Mouse (Mus musculus) myocyte (in vitro differentiated cells): ENCODE results near the gene Zfp982. TPM values are rescaled to one million over a fixed set of nuclear protein-coding genes. Genes with fewer than 3 reads are reported as not detected.
"Not testable (repeated sequence)": the region's sequence is repeated elsewhere in the genome, so short reads cannot be mapped to it uniquely, and the experiment has no call there.

Experiments used
- H3K27me3 ChIP-seq: one replicate; pipeline ENCODE4 v1.6.1; 2011; ENCODE audit not compliant: control insufficient read depth, insufficient read depth, insufficient read length
- H3K36me3 ChIP-seq: one replicate; pipeline ENCODE4 v1.6.1; 2011; ENCODE audit not compliant: control insufficient read depth, insufficient read depth
- H3K4me2 ChIP-seq: one replicate; pipeline ENCODE4 v1.6.1; 2011; ENCODE audit warnings: low read depth, control low read depth
- H3K4me3 ChIP-seq: one replicate; pipeline ENCODE4 v1.5.1; 2011; ENCODE audit warnings: mild to moderate bottlenecking, control low read depth, moderate library complexity
- H3K79me2 ChIP-seq: one replicate; pipeline ENCODE4 v1.6.1; 2011; ENCODE audit not compliant: control insufficient read depth, insufficient read depth
- H3ac ChIP-seq: one replicate; pipeline ENCODE4 v1.6.1; 2011; ENCODE audit not compliant: control insufficient read depth, insufficient read length
- CEBPB ChIP-seq: IDR thresholded peaks from 2 replicates; pipeline ENCODE4 v1.6.1; 2011; ENCODE audit warnings: mild to moderate bottlenecking, moderate library complexity; ENCODE audit not compliant: poor library complexity, insufficient read depth, severe bottlenecking
- E2F4 ChIP-seq: IDR thresholded peaks from one replicate; pipeline ENCODE4 v1.6.1; 2011; ENCODE audit warnings: mild to moderate bottlenecking, control low read depth, moderate library complexity; ENCODE audit not compliant: insufficient read depth
- MAX ChIP-seq: IDR thresholded peaks from one replicate; pipeline ENCODE4 v1.6.1; 2011; ENCODE audit warnings: low read depth, mild to moderate bottlenecking, control low read depth
- MYOD1 ChIP-seq, 3 experiments: IDR thresholded peaks; one replicate each; pipeline ENCODE4 v1.6.1; 2011; ENCODE audit warnings: control low read depth in 2 of 3, low read depth in 2 of 3, mild to moderate bottlenecking in 2 of 3, moderate library complexity in 1 of 3; ENCODE audit not compliant: insufficient read length in 2 of 3, control insufficient read depth in 1 of 3
- MYOG ChIP-seq, 3 experiments: IDR thresholded peaks; one replicate each; pipeline ENCODE4 v1.6.1; 2011; ENCODE audit warnings: control low read depth in 2 of 3, low read depth in 2 of 3, mild to moderate bottlenecking in 2 of 3; ENCODE audit not compliant: insufficient read length in 2 of 3, control insufficient read depth in 1 of 3, insufficient read depth in 1 of 3
- POLR2A ChIP-seq: IDR thresholded peaks from one replicate; pipeline ENCODE4 v1.6.1; 2011; ENCODE audit warnings: low read depth, mild to moderate bottlenecking, control low read depth, moderate library complexity; ENCODE audit not compliant: insufficient read length
- POLR2AphosphoS2 ChIP-seq: IDR thresholded peaks from one replicate; pipeline ENCODE4 v1.6.1; 2011; ENCODE audit warnings: low read depth, control low read depth; ENCODE audit not compliant: insufficient read length
- REST ChIP-seq: IDR thresholded peaks from one replicate; pipeline ENCODE4 v1.6.1; 2011; ENCODE audit warnings: mild to moderate bottlenecking, control low read depth, moderate library complexity; ENCODE audit not compliant: insufficient read depth, insufficient read length
- SRF ChIP-seq: IDR thresholded peaks from one replicate; pipeline ENCODE4 v1.6.1; 2011; ENCODE audit warnings: low read depth; ENCODE audit not compliant: control insufficient read depth, insufficient read length
- TCF12 ChIP-seq: IDR thresholded peaks from one replicate; pipeline ENCODE4 v1.6.1; 2011; ENCODE audit warnings: mild to moderate bottlenecking, control low read depth; ENCODE audit not compliant: poor library complexity, insufficient read depth, severe bottlenecking
- USF1 ChIP-seq: IDR thresholded peaks from one replicate; pipeline ENCODE4 v1.6.1; 2011; ENCODE audit warnings: low read depth, mild to moderate bottlenecking, control low read depth, moderate library complexity
- polyA plus RNA-seq: library from polyadenylated mRNA; unstranded; fragments of >200 nt; fragmentation: generic; extraction: Trizol; gene quantifications from one replicate; pipeline ENCODE4 v1.2.1, GENCODE M21; 2012; ENCODE audit warnings: missing spikeins

Gene Zfp982
- 0.05 TPM for polyA plus RNA-seq

- H3K4me3 ChIP-seq, H3K4me2 ChIP-seq, H3K36me3 ChIP-seq, H3ac ChIP-seq, H3K79me2 ChIP-seq, H3K27me3 ChIP-seq: not testable (repeated sequence)
Observed at GRCm38 (mm10) chr4:147492117-147492516, at the start of gene Zfp982. TSS of gene Zfp982 (plus strand) at chr4:147492417.

GRCm38 (mm10) chr4:147442649-147443553, 49.3 kb upstream of the Zfp982 start:
- H3K4me3 ChIP-seq, H3K4me2 ChIP-seq, H3K79me2 ChIP-seq: not testable (repeated sequence)

DNA sequence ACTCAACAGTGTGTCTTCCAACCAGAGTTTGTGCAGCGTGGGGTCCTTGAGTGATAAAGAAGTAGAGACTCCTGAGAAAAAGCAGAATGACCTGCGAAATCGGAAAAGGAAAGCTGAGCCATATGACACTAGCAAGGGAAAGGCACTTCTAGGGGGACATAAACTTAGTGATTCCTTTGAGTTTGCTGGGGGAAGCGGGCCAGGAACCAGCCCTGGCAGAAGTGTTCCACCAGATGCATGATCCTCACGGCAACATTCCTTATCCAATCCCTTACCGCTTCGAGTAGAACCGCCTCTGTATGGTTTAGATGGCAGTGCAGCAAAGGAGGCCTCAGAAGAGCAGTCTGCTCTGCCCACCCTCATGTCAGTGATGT, 48.7 kb upstream of the Zfp982 start:
- not testable (repeated sequence) for H3K27me3 ChIP-seq, H3K79me2 ChIP-seq, H3K4me3 ChIP-seq, H3K4me2 ChIP-seq, H3K36me3 ChIP-seq, H3ac ChIP-seq

More at GRCm38 (mm10) chr4:147442649-147443553, 49.3 kb upstream of the Zfp982 start:
- H3K27me3 ChIP-seq, H3ac ChIP-seq, H3K36me3 ChIP-seq: not testable (repeated sequence)

DNA sequence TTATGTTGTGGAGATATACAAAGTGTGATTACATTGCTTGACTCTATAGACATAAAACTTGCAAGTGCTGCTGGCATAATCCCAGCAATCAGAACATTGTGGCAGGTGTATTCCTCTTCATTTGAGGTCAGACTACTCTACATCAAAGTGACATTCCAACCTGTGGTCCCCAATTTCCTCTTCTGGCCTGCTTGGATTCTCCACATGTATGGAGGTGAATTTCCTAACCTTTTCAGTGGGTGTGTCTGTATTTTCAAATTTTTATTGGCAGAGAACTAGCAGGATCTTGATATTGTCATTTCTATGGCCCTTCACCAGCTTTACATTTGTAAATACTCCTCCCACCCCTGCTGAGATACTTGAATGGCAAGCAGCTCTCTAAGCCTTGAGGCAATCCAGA, 46.8 kb upstream of the Zfp982 start:
- H3K36me3 ChIP-seq, H3ac ChIP-seq, H3K79me2 ChIP-seq, H3K4me2 ChIP-seq, H3K27me3 ChIP-seq, H3K4me3 ChIP-seq: not testable (repeated sequence)

GRCm38 (mm10) chr4:147448358-147448757, 43.9 kb upstream of the Zfp982 start:
- TF ChIP-seq CEBPB (no peak), TCF12 (no peak), USF1 (no peak), E2F4 (no peak)
- Histone ChIP-seq H3K4me2 (no peak overlapping the region), H3K79me2 (no peaks in the 10 kb centered on the region)

GRCm38 (mm10) chr4:147449099-147449581, 43.1 kb upstream of the Zfp982 start:
- H3K79me2 ChIP-seq = no peaks in the 10 kb centered on the region
- no peak overlapping the region for H3K4me3 ChIP-seq

More at GRCm38 (mm10) chr4:147448358-147448757, 43.9 kb upstream of the Zfp982 start:
- H3ac ChIP-seq = no peak overlapping the region
- H3K27me3 ChIP-seq = no peaks in the 10 kb centered on the region
- H3K4me3 ChIP-seq = no peak overlapping the region
- no peaks in the 10 kb centered on the region for H3K36me3 ChIP-seq

GRCm38 (mm10) chr4:147449986-147450385, 42.2 kb upstream of the Zfp982 start:
- not testable (repeated sequence) for H3K27me3 ChIP-seq, H3K4me2 ChIP-seq, H3K79me2 ChIP-seq, H3ac ChIP-seq, H3K4me3 ChIP-seq, H3K36me3 ChIP-seq

More at GRCm38 (mm10) chr4:147449099-147449581, 43.1 kb upstream of the Zfp982 start:
- Histone ChIP-seq H3ac (no peak overlapping the region), H3K27me3 (no peaks in the 10 kb centered on the region), H3K4me2 (no peak overlapping the region), H3K36me3 (no peaks in the 10 kb centered on the region)
- TF ChIP-seq MYOD1 (IDR thresholded peaks at IDR 0.05; ENCODE audit: control insufficient read depth in 1 of 3, insufficient read length in 2 of 3, low read depth in 2 of 3) = no peak
- no peak for TF ChIP-seq REST
- no peak for TF ChIP-seq MYOG (IDR thresholded peaks at IDR 0.05; ENCODE audit: control insufficient read depth in 1 of 3, insufficient read depth in 1 of 3, insufficient read length in 2 of 3, low read depth in 2 of 3)
- no peak for TF ChIP-seq POLR2AphosphoS2
- no peak for TF ChIP-seq POLR2A
- no peak for TF ChIP-seq CEBPB
- no peak for TF ChIP-seq SRF
- TF ChIP-seq TCF12 = no peak
- no peak for TF ChIP-seq USF1
- TF ChIP-seq E2F4 = no peak
- no peak for TF ChIP-seq MAX

DNA sequence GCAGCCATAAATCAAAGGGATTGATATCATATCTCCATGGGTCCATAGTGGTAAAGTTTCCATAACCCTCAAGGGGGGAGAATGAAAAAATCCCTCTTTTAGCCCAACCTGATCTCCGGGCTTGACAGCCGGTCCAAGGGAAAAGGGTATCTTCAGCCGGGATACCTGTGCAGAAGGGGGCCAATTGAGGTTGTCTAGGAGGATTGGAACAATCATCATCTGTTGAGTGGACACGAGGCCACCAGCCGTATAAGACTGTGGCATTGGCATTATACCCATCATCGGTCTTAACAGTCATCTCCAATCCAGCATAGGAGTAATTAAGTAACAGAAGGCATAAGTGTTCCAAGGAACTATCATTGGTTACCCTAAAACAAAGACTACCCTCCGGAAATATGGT, 25.0 kb upstream of the Zfp982 start:
- not testable (repeated sequence) for H3K27me3 ChIP-seq, H3ac ChIP-seq, H3K36me3 ChIP-seq, H3K4me3 ChIP-seq, H3K4me2 ChIP-seq, H3K79me2 ChIP-seq

DNA sequence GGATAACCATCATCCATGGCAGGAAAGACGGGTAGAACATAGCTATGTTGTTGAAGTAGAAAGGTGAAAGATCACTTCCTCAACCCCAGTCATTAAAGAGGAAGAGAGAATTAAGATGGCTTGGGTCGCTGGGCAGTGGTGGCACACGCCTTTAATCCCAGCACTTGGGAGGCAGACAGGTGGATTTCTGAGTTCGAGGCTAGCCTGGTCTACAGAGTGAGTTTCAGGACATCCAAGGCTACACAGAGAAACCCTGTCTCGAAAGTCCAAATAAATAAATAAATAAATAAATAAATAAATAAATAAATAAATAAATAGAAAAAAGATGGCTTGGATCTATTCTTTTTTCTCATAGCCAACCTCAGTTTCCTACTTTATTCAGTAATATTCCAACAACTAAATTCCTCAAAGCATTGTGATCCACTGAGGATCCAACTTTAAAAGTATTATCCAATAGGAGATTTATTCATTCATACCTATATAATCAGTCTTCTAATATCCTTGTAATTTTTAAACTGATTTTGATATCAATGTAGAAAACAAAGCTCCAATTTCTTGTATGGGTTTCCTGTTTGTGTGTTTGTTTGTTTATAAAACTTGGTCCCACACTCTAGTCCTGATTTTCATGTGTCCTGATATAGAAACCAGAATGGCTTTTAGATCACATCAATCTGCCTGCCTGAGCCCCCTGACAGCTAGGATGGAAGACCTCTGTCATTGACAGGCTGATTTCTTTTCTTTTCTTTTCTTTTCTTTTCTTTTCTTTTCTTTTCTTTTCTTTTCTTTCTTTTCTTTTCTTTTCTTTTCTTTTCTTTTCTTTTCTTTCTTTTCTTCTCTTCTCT, 6.8 kb downstream of the Zfp982 start:
- H3K4me3 ChIP-seq, H3K4me2 ChIP-seq, H3K27me3 ChIP-seq, H3K36me3 ChIP-seq, H3ac ChIP-seq, H3K79me2 ChIP-seq: not testable (repeated sequence)
